ENCODE assay signal across 8 mouse cellular contexts in genomic region chr6:37447704-37448466, GRCm38 (mm10). TPM values are rescaled to one million over a fixed set of nuclear protein-coding genes. Genes with fewer than 3 reads are reported as not detected.
DNase-seq lines count a peak whose midpoint lies in the region; ATAC-seq and TF ChIP-seq lines count a peak whose summit lies in the region.

No protein-coding gene starts in this region.

- H3K79me2 ChIP-seq in C2C12 (ENCODE audit: control insufficient read depth, insufficient read depth): no peaks in the 10 kb centered on the region

- intact Hi-C loops in gastrocnemius, postnatal 36 days (cut with DNase I): loop anchor here (1.0 to 5.0 kb wide), 3 partner anchors 94 to 391 kb away; no protein-coding TSS in a partner anchor

- TF ChIP-seq CTCF in C2C12 (IDR thresholded peaks at IDR 0.05; ENCODE audit: control insufficient read depth, insufficient read depth, insufficient read length): peak; percentile 40
- peak; percentile 96 for TF ChIP-seq CTCF in kidney, postnatal 0 days (IDR thresholded peaks at IDR 0.05; ENCODE audit: low read depth)
- TF ChIP-seq CTCF in liver, embryonic 14.5 days (IDR thresholded peaks at IDR 0.05; ENCODE audit: low read depth): peak; percentile 82

- H3K36me3 ChIP-seq in C2C12 (ENCODE audit: control insufficient read depth, insufficient read depth): no peaks in the 10 kb centered on the region
- H3K36me3 ChIP-seq in kidney, postnatal 0 days (ENCODE audit: insufficient read depth, low read length): no peaks in the 10 kb centered on the region
- no peaks in the 10 kb centered on the region for H3K36me3 ChIP-seq in liver, embryonic 14.5 days (replicated peaks; ENCODE audit: control insufficient read depth, insufficient read depth, low read depth)
- no peaks in the 10 kb centered on the region for H3K36me3 ChIP-seq in neural tube, embryonic 14.5 days (ENCODE audit: control insufficient read depth, insufficient read depth, low read length)

- no peak overlapping the region for H3K4me2 ChIP-seq in kidney, postnatal 0 days (ENCODE audit: low read length)
- H3K4me2 ChIP-seq in liver, embryonic 14.5 days (ENCODE audit: low read depth): no peak overlapping the region
- no peak overlapping the region for H3K4me2 ChIP-seq in neural tube, embryonic 14.5 days (ENCODE audit: low read depth, low read length)

- peak; percentile 89 for ATAC-seq in activated CD4-positive, CD25-positive, alpha-beta regulatory T cell, adult 4 months
- ATAC-seq in kidney, postnatal 0 days (replicated peaks; ENCODE audit: low FRiP score, low read depth): peak; percentile 59; the same call in 1 of the 2 replicates
- no peak for ATAC-seq in liver, embryonic 14.5 days (ENCODE audit: insufficient read depth)
- peak; percentile 76; the same call in 1 of the 2 replicates for ATAC-seq in neural tube, embryonic 14.5 days (ENCODE audit: low read depth)

- no peak overlapping the region for H3ac ChIP-seq in C2C12 (ENCODE audit: control insufficient read depth, insufficient read length, low read depth)

- H3K4me3 ChIP-seq in C2C12 (ENCODE audit: insufficient read depth, poor library complexity, severe bottlenecking): no peak overlapping the region
- H3K4me3 ChIP-seq in kidney, postnatal 0 days (replicated peaks; ENCODE audit: low read depth, low read length): no peak overlapping the region
- H3K4me3 ChIP-seq in liver, embryonic 14.5 days (ENCODE audit: insufficient read depth in 1 of 2, low read depth in 2 of 2, low read length in 2 of 2): no peak overlapping the region
- no peak overlapping the region for H3K4me3 ChIP-seq in neural tube, embryonic 14.5 days (ENCODE audit: low read depth, low read length)

- no peaks in the 10 kb centered on the region for H3K4me1 ChIP-seq in kidney, postnatal 0 days (replicated peaks; ENCODE audit: insufficient read depth, low read length)
- H3K4me1 ChIP-seq in liver, embryonic 14.5 days (replicated peaks; ENCODE audit: control insufficient read depth in 2 of 2, insufficient read depth in 2 of 2, low read length in 1 of 2): peaks cover 0 to 3% of the 10 kb centered on the region in 2 experiments; a peak in 3 of 4 replicates
- no peaks in the 10 kb centered on the region; the same call in 1 of the 2 replicates for H3K4me1 ChIP-seq in neural tube, embryonic 14.5 days (ENCODE audit: control insufficient read depth, insufficient read depth, low read length)

- no peak overlapping the region for H3K27ac ChIP-seq in kidney, postnatal 0 days
- H3K27ac ChIP-seq in liver, embryonic 14.5 days: no peak overlapping the region
- H3K27ac ChIP-seq in neural tube, embryonic 14.5 days (ENCODE audit: low read depth, low read length): no peak overlapping the region

- 23% methylated on average over 10 of the region's 10 CpGs for WGBS in kidney, postnatal 0 days
- 18% methylated on average over 10 of the region's 10 CpGs for WGBS in liver, embryonic 14.5 days (ENCODE audit: insufficient replicate concordance)
- WGBS in neural tube, embryonic 14.5 days: 24% methylated on average over 10 of the region's 10 CpGs

- no peaks in the 10 kb centered on the region for H3K9me3 ChIP-seq in kidney, postnatal 0 days (replicated peaks; ENCODE audit: low read length)
- H3K9me3 ChIP-seq in liver, embryonic 14.5 days (ENCODE audit: control insufficient read depth, low read length): no peaks in the 10 kb centered on the region
- H3K9me3 ChIP-seq in neural tube, embryonic 14.5 days (ENCODE audit: control insufficient read depth, low read length): no peaks in the 10 kb centered on the region

- DNase-seq in embryo, embryonic 10 days (ENCODE audit: low spot score): peak; percentile 86
- DNase-seq in gastrocnemius, postnatal 36 days: peak; percentile 51 to 55
- DNase-seq in kidney, postnatal 0 days (ENCODE audit: low spot score): peak; percentile 87
- DNase-seq in liver, embryonic 14.5 days (ENCODE audit: low read depth in 3 of 3, low spot score in 3 of 3): no peak
- DNase-seq in thymus, postnatal 0 days (ENCODE audit: low spot score): peak; percentile 71

- no peaks in the 10 kb centered on the region for H3K79me3 ChIP-seq in C2C12 (ENCODE audit: low read depth)

- H3K27me3 ChIP-seq in C2C12 (ENCODE audit: control insufficient read depth, insufficient read depth, insufficient read length): no peaks in the 10 kb centered on the region
- H3K27me3 ChIP-seq in kidney, postnatal 0 days (ENCODE audit: insufficient read depth, low read length): no peaks in the 10 kb centered on the region
- no peaks in the 10 kb centered on the region for H3K27me3 ChIP-seq in liver, embryonic 14.5 days (ENCODE audit: control insufficient read depth, insufficient read depth, low read length)
- no peaks in the 10 kb centered on the region for H3K27me3 ChIP-seq in neural tube, embryonic 14.5 days (ENCODE audit: control insufficient read depth, insufficient read depth, low read length)

- no peak for TF ChIP-seq EP300 in liver, embryonic 14.5 days (IDR thresholded peaks at IDR 0.05; ENCODE audit: low read depth)

- H3K9ac ChIP-seq in kidney, postnatal 0 days (ENCODE audit: low read depth, low read length): no peak overlapping the region
- H3K9ac ChIP-seq in liver, embryonic 14.5 days (replicated peaks): no peak overlapping the region
- no peak overlapping the region for H3K9ac ChIP-seq in neural tube, embryonic 14.5 days (replicated peaks; ENCODE audit: low read depth, low read length)

TF ChIP-seq in C2C12, 6 proteins besides CTCF, POLR2A, EP300 and RAD21:
- no peak for TF ChIP-seq CEBPB (IDR thresholded peaks at IDR 0.05; ENCODE audit: low read depth)
- TF ChIP-seq MYOD1 (IDR thresholded peaks at IDR 0.05; ENCODE audit: control insufficient read depth, insufficient read length, low read depth): no peak
- no peak for TF ChIP-seq MAX (IDR thresholded peaks at IDR 0.05)
- no peak for TF ChIP-seq MYOG (IDR thresholded peaks at IDR 0.05; ENCODE audit: control insufficient read depth, extremely low read depth, insufficient read length)
- TF ChIP-seq FOSL1 (IDR thresholded peaks at IDR 0.05; ENCODE audit: insufficient read depth, low read length, poor library complexity, severe bottlenecking): no peak
- TF ChIP-seq USF1 (IDR thresholded peaks at IDR 0.05; ENCODE audit: low read depth): no peak
TF ChIP-seq in C2C12: peak in this region for 0.

RNA-seq across cellular contexts. Expression of gene Creb3l2, which starts 5.9 kb away (rescaled TPM):
- polyA plus RNA-seq in C2C12 (2012; fragmentation: generic; extraction: Trizol): 8.8 TPM
- polyA plus RNA-seq in activated CD4-positive, CD25-positive, alpha-beta regulatory T cell, adult 4 months (2017; shearing (Covaris generic)): 1 to 10 TPM; 3.0 to 3.6 TPM
- total RNA-seq in gastrocnemius, postnatal 36 days (2021): 1 to 10 TPM; 8.6 to 9.4 TPM
- 20.8 and 23.3 TPM in 2 replicates for polyA plus RNA-seq in kidney, postnatal 0 days (2015; fragmentation: Nextera tagmentation; extraction: Ambion mirVana)
- 1.8 and 1.9 TPM in 2 replicates for polyA plus RNA-seq in liver, embryonic 14.5 days (2012; rRNA removed)
- 2.7 TPM in 2 replicates for polyA plus RNA-seq in liver, embryonic 14.5 days (2014; fragmentation: Nextera tagmentation; extraction: Ambion mirVana)
- polyA plus RNA-seq in neural tube, embryonic 14.5 days (2014; fragmentation: Nextera tagmentation; extraction: Ambion mirVana): 2.3 and 5.4 TPM in 2 replicates
- polyA plus RNA-seq in thymus, postnatal 0 days (2015; fragmentation: Nextera tagmentation; extraction: Ambion mirVana): 6.2 and 6.6 TPM in 2 replicates

Comparison
In these comparisons a context has a peak if more than half of its experiments do, and no peak if none do; other contexts are left out.
1. CTCF ChIP-seq: peak in every context shown above with its lines; median percentile 96 in kidney, postnatal 0 days; 82 in liver, embryonic 14.5 days; 40 in C2C12.
2. DNase-seq: peak in embryo, embryonic 10 days (single experiment), gastrocnemius, postnatal 36 days (2 of 2), kidney, postnatal 0 days (single experiment) and thymus, postnatal 0 days (single experiment); none in liver, embryonic 14.5 days (0 of 3).